Mouse (Mus musculus) CH12.LX (cell line): ENCODE data around the gene Pgd.

Experiments used
- CTCF ChIP-seq, 2 experiments: IDR thresholded peaks in 1 of 2; conservative IDR thresholded peaks in 1 of 2; 2 replicates each; pipeline ENCODE4 v1.5.1; 2011 to 2012; ENCODE audit warnings: low read depth in 2 of 2, low read length in 2 of 2, improper control_type of control experiment in 1 of 2, inconsistent platforms in 1 of 2, mild to moderate bottlenecking in 1 of 2, moderate library complexity in 1 of 2
- E2F4 ChIP-seq: IDR thresholded peaks from 2 replicates; pipeline ENCODE4 v1.6.1; 2011; ENCODE audit warnings: low read depth, low read length, improper control_type of control experiment; ENCODE audit not compliant: insufficient replicate concordance
- ETS1 ChIP-seq: conservative IDR thresholded peaks from 2 replicates; pipeline ENCODE4 v1.6.1; 2012; ENCODE audit warnings: low read depth, mild to moderate bottlenecking, inconsistent platforms, low read length, improper control_type of control experiment, moderate library complexity
- IRF4 ChIP-seq: IDR thresholded peaks from 2 replicates; pipeline ENCODE4 v1.6.1; 2014; ENCODE audit warnings: low read depth, mild to moderate bottlenecking, inconsistent platforms, low read length, improper control_type of control experiment
- KAT2A ChIP-seq: IDR thresholded peaks from 2 replicates; pipeline ENCODE4 v1.6.1; 2012; ENCODE audit warnings: low read length, improper control_type of control experiment, inconsistent platforms; ENCODE audit not compliant: insufficient replicate concordance
- MYC ChIP-seq: IDR thresholded peaks from 2 replicates; pipeline ENCODE4 v1.6.1; 2011; ENCODE audit warnings: low read depth, mild to moderate bottlenecking, improper control_type of control experiment, low read length
- RCOR1 ChIP-seq: conservative IDR thresholded peaks from 2 replicates; pipeline ENCODE4 v1.6.1; 2012; ENCODE audit warnings: low read depth, mild to moderate bottlenecking, inconsistent platforms, low read length, improper control_type of control experiment
- TBP ChIP-seq: conservative IDR thresholded peaks from 2 replicates; pipeline ENCODE4 v1.6.1; 2011; ENCODE audit warnings: low read depth, low read length, improper control_type of control experiment
- ZC3H11A ChIP-seq: IDR thresholded peaks from 2 replicates; pipeline ENCODE4 v1.6.1; 2012; ENCODE audit warnings: low read depth, mild to moderate bottlenecking, inconsistent platforms, low read length, improper control_type of control experiment

- TF ChIP-seq TBP = no peak
- no peak for TF ChIP-seq RCOR1
- TF ChIP-seq ETS1 = no peak
- TF ChIP-seq ZC3H11A = no peak
- no peak for TF ChIP-seq MYC
- TF ChIP-seq KAT2A = no peak
- TF ChIP-seq IRF4 = no peak
- 0 out of 4 replicates have a peak, but pooled peaks of 1 of the 2 experiments have one; percentile 6 for TF ChIP-seq CTCF (conservative IDR thresholded peaks at IDR 0.05 in 1 of 2, IDR thresholded peaks at IDR 0.05 in 1 of 2; ENCODE audit: low read depth in 2 of 2, low read length in 2 of 2)
- no peak for TF ChIP-seq E2F4
Observed at GRCm38 (mm10) chr4:149154859-149155258, 11.7 kb downstream of the Pgd start.
